15 mouse cellular contexts compared by ENCODE assay signal in genomic region chr9:116802602-116803001, GRCm38 (mm10).
DNase-seq lines count a peak whose midpoint lies in the region; ATAC-seq and TF ChIP-seq lines count a peak whose summit lies in the region.
"Had no signal": no experiment of that assay in that cellular context is flagged by ENCODE, and none has a peak within 500 bp of the region (broad histone marks: within the 10 kb centered on the region; RNA-seq: fewer than 3 reads in every experiment).

No protein-coding gene starts in this region.

- no peaks in the 10 kb centered on the region for H3K9me3 ChIP-seq in midbrain, embryonic 14.5 days (ENCODE audit: control insufficient read depth, low read length)
- H3K9me3 ChIP-seq in midbrain, embryonic 13.5 days = no peaks in the 10 kb centered on the region
- H3K9me3 ChIP-seq: embryonic facial prominence, embryonic 12.5 days; intestine, embryonic 15.5 days; liver, embryonic 12.5 days; neural tube, embryonic 13.5 days had no signal

- no peak for TF ChIP-seq POLR2A in kidney, adult 2 months (IDR thresholded peaks at IDR 0.05; ENCODE audit: low read depth, low read length)

- no peak overlapping the region for H3K9ac ChIP-seq in midbrain, embryonic 14.5 days (replicated peaks; ENCODE audit: low read length)
- H3K9ac ChIP-seq in midbrain, embryonic 13.5 days (replicated peaks) = no peak overlapping the region
- H3K9ac ChIP-seq: embryonic facial prominence, embryonic 12.5 days; intestine, embryonic 15.5 days; liver, embryonic 12.5 days; neural tube, embryonic 13.5 days had no signal

- 0 out of 2 replicates have a peak, but pooled peaks have one; percentile 8 for TF ChIP-seq CTCF in kidney, adult 2 months (conservative IDR thresholded peaks at IDR 0.05; ENCODE audit: insufficient read depth, insufficient read length, low read depth, low read length)

- ATAC-seq in midbrain, embryonic 14.5 days (ENCODE audit: low FRiP score, low TSS enrichment) = no peak
- ATAC-seq in midbrain, embryonic 13.5 days = no peak
- ATAC-seq: activated CD4-positive, CD25-positive, alpha-beta regulatory T cell, adult 4 months; intestine, embryonic 15.5 days; liver, embryonic 12.5 days had no signal

- H3K4me3 ChIP-seq in kidney, adult 2 months (ENCODE audit: insufficient read depth, low read depth, low read length) = no peak overlapping the region
- H3K4me3 ChIP-seq in midbrain, embryonic 14.5 days (replicated peaks; ENCODE audit: low read depth, low read length) = no peak overlapping the region
- H3K4me3 ChIP-seq in midbrain, embryonic 13.5 days (replicated peaks) = no peak overlapping the region
- H3K4me3 ChIP-seq: embryonic facial prominence, embryonic 12.5 days; intestine, embryonic 15.5 days; liver, embryonic 12.5 days; megakaryocyte, embryonic 14.5 days; neural tube, embryonic 13.5 days had no signal

- no peaks in the 10 kb centered on the region for H3K36me3 ChIP-seq in kidney, adult 2 months (ENCODE audit: control insufficient read depth, insufficient read depth, low read length)
- H3K36me3 ChIP-seq in midbrain, embryonic 14.5 days (ENCODE audit: control insufficient read depth, insufficient read depth, low read length) = no peaks in the 10 kb centered on the region
- no peaks in the 10 kb centered on the region for H3K36me3 ChIP-seq in midbrain, embryonic 13.5 days
- H3K36me3 ChIP-seq: embryonic facial prominence, embryonic 12.5 days; G1E; intestine, embryonic 15.5 days; liver, embryonic 12.5 days; neural tube, embryonic 13.5 days had no signal

- H3K27ac ChIP-seq in kidney, adult 2 months (ENCODE audit: insufficient read depth, low read depth, low read length) = no peak overlapping the region
- H3K27ac ChIP-seq in midbrain, embryonic 14.5 days (replicated peaks; ENCODE audit: low read depth, low read length) = no peak overlapping the region
- no peak overlapping the region for H3K27ac ChIP-seq in midbrain, embryonic 13.5 days
- H3K27ac ChIP-seq: embryonic facial prominence, embryonic 12.5 days; intestine, embryonic 15.5 days; liver, embryonic 12.5 days had no signal

- WGBS in kidney, adult 2 months = 54% methylated on average over 7 of the region's 7 CpGs
- WGBS in midbrain, embryonic 14.5 days = 77% methylated on average over 7 of the region's 7 CpGs
- 79% methylated on average over 7 of the region's 7 CpGs for WGBS in midbrain, embryonic 13.5 days

- intact Hi-C loops in heart, postnatal 25 days (cut with DNase I) = loop anchor here (10.0 kb wide), 1 partner anchor 1162 kb away; no protein-coding TSS in a partner anchor

- no peaks in the 10 kb centered on the region for H3K4me1 ChIP-seq in kidney, adult 2 months (ENCODE audit: control insufficient read depth, insufficient read depth, low read length)
- peaks cover 9% of the 10 kb centered on the region for H3K4me1 ChIP-seq in midbrain, embryonic 14.5 days (ENCODE audit: control insufficient read depth, insufficient read depth, low read length)
- H3K4me1 ChIP-seq in midbrain, embryonic 13.5 days (replicated peaks) = peaks cover 12% of the 10 kb centered on the region
- H3K4me1 ChIP-seq: intestine, embryonic 15.5 days; liver, embryonic 12.5 days; megakaryocyte, embryonic 14.5 days had no signal

- no peak overlapping the region for H3K4me2 ChIP-seq in midbrain, embryonic 14.5 days (ENCODE audit: low read length)
- H3K4me2 ChIP-seq in midbrain, embryonic 13.5 days (replicated peaks) = no peak overlapping the region
- H3K4me2 ChIP-seq: embryonic facial prominence, embryonic 12.5 days; intestine, embryonic 15.5 days; liver, embryonic 12.5 days; neural tube, embryonic 13.5 days had no signal

- H3K27me3 ChIP-seq in kidney, adult 2 months (replicated peaks; ENCODE audit: control insufficient read depth, insufficient read depth, low read length) = no peaks in the 10 kb centered on the region
- H3K27me3 ChIP-seq in midbrain, embryonic 14.5 days (ENCODE audit: control insufficient read depth, insufficient read depth, low read length) = no peaks in the 10 kb centered on the region
- H3K27me3 ChIP-seq in midbrain, embryonic 13.5 days = peaks cover 15% of the 10 kb centered on the region; the same call in 1 of the 2 replicates
- H3K27me3 ChIP-seq: embryonic facial prominence, embryonic 12.5 days; intestine, embryonic 15.5 days; liver, embryonic 12.5 days; megakaryocyte, embryonic 14.5 days; neural tube, embryonic 13.5 days had no signal

- DNase-seq in cerebellum, adult 9-10 months = peak; percentile 0
- no peak for DNase-seq in cerebellum, adult 8-10 months
- DNase-seq in kidney, adult 2 months = peak; percentile 29
- no peak for DNase-seq in kidney, adult 18-20 months
- peak; percentile 51 for DNase-seq in midbrain, embryonic 14.5 days
- DNase-seq in heart, postnatal 25 days (ENCODE audit: low spot score) = peak; percentile 13
- no peak for DNase-seq in spleen, adult 18-20 months

Comparison
In these comparisons a context has a peak if more than half of its experiments do, and no peak if none do; other contexts are left out.
1. DNase-seq: peak in cerebellum, adult 9-10 months (single experiment), kidney, adult 2 months (single experiment), midbrain, embryonic 14.5 days (single experiment) and heart, postnatal 25 days (single experiment); none in cerebellum, adult 8-10 months (single experiment), kidney, adult 18-20 months (single experiment) and spleen, adult 18-20 months (0 of 2).